Mouse (Mus musculus) heart, postnatal 4 days (tissue): ENCODE results near the gene Akap6. TPM values are rescaled to one million over a fixed set of nuclear protein-coding genes. Genes with fewer than 3 reads are reported as not detected.

ENCODE experiments used
- DNase-seq: peaks from one replicate; pipeline ENCODE4 v3.0.0; 2021
- total RNA-seq, 2 experiments: library from RNA; stranded (reverse); gene quantifications; 2 replicates each; pipeline ENCODE4 v1.2.3; 2021

The Akap6 gene
- total RNA-seq, 2 experiments from 2014 or later: 118 to 127 TPM

DNA sequence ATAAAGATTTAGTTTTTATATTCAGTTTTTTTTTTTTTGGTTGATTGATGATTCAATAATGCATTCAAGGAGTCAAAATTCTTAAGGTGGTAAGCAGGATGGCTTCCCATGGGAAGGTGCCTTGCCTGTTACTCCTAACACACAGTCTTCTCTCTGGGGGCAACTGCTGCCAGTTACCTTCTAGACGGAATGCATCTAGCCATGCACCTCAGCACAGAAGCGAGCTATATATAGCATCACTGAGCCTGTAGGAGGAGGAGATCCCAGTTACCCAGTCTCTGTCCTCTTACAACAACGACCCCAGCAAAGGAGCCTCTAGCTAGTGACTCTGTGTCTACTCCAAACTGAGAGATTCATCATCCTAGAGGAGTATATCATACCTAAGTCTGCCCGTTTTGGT, 150.1 kb downstream of the Akap6 start:
- DNase-seq: no peak

- DNase-seq: peak; percentile 17
These were observed 151.3 kb downstream of the Akap6 start for GRCm38 (mm10) chr12:52850332-52851036.

DNA sequence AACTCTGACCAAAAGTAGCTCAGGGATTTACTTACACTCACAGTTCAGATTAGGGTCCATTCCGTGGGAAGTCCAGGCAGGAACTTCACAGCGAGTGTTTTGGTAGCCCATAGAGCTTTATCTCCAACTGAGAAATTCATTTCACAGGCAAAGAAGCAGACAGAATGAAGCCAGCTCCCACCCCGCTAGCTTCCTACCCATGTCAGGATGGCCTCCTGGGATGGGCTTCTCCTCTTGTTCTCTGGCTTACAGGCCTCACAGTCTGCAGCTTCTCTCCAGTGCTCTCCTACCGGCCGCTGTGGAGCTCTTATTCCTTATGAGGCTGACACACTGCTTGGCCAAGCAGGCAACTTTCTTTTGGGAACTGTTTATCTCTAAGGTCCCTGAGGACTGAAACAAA, 152.0 kb downstream of the Akap6 start:
- DNase-seq: peak; percentile 58

- peak; percentile 69 for DNase-seq
These were observed 155.1 kb downstream of the Akap6 start for GRCm38 (mm10) chr12:52854236-52854679.

- no peak for DNase-seq
These were observed 156.9 kb downstream of the Akap6 start for GRCm38 (mm10) chr12:52856104-52856503.

GRCm38 (mm10) chr12:52857306-52857705, 158.1 kb downstream of the Akap6 start:
- DNase-seq: no peak

DNA sequence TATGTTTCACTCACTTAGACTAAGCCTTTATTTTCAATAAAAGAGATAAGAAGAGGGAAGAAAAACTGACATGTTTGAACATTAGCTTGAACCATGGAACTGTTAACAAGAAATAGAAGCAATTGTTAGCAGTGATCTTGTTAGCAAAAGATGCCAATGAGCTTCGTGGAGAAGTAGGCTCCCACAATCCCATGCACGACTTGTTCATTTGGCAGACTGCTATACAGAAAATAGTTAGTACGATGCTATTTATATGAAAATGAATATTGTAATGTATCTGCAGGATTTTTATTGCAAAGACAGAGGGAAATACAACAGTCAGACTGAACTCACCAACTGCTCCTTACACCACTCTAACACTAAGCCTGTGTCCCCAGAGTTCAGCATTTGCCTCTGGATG, 162.7 kb downstream of the Akap6 start:
- no peak for DNase-seq

DNA sequence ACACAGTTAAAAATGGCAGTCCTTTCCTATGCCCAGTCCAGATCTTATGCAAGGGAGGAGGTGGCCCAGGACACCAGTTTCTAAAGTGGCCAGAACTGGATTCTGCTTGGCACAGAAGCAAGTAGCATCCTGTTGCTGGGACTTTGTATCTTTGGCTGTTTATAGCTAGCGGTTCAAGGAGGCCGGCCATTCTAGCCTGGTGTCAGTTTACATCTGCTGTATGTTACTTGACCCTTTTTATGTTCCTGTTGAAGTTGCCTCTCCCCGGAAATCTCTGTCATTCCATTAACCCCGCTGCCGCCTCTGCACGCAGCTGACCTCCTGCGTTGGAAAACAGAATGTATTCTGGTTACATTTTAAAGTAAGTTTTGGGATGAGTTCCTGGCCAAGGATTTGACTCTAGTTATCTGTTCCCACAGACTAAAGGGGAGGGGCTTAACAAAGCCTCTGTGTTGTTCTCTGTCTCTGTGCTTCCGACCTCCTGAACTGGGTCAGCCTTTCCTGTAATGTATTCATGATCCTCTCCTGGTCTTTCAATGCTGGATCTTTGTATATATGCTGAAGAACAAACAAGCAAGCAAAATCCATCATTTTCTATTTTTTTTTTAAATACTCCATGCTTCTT, 168.9 kb downstream of the Akap6 start:
- DNase-seq: peak; percentile 53

GRCm38 (mm10) chr12:52871604-52872003, 172.4 kb downstream of the Akap6 start:
- DNase-seq: no peak

GRCm38 (mm10) chr12:52874332-52874923, 175.2 kb downstream of the Akap6 start:
- DNase-seq: no peak

DNA sequence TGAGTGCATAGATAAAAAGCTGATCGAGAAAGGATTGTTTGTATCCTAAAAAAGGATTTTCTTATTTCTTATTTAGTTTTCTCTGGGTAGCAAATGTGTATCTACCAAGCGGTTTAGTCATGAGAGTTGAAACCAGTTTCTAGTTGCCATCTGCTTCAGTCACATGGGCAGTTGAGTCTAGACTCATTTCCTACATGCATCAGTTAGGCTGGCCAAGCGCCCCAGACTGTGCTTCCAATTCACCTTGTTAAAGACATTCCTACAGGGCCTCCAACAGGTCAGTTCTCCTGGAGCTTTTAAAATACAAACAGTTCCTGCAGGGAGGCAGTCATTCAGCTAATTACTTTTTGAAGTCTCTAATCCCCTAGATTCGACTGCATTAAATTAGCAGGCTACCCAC, 176.9 kb downstream of the Akap6 start:
- DNase-seq: no peak

DNA sequence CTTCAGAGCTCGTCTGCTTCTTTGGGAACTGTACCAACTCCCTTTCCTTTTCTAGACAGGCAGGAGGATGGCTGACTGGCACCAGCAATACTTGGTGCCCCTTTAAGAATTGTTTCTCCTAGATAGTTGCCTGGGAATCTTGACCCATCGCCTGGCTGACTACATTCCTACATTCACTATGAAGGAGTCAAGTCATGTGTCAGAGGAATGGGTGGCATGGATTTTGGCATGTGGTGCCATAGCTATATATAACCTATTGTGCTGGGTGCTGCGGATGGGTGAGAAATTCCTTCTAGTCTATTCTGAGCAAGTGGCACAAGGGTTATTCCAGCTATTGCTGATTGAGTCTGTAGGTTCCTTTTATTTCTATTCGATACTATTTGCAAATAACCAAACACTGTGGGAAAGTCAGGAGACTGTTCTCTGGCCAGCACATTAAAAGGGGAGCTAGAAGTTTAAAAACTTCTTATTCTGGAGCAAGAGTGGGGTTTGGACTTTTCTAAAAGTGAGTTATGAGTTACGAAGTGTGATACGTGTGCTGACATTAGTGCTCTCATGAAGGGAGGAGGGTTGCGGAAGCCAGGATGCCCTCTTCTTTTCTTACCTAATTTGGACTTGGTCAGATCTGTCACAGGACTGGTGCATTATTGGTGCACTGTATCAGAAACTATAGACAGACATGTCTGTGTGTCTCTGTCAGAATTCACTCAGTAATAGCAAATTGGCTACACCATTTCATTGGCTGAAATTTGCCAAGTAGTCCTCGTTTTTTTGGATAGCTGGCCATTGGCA, 178.0 kb downstream of the Akap6 start:
- peak; percentile 62 for DNase-seq

- peak; percentile 70 for DNase-seq
These were observed 180.1 kb downstream of the Akap6 start for GRCm38 (mm10) chr12:52879324-52879723.

DNA sequence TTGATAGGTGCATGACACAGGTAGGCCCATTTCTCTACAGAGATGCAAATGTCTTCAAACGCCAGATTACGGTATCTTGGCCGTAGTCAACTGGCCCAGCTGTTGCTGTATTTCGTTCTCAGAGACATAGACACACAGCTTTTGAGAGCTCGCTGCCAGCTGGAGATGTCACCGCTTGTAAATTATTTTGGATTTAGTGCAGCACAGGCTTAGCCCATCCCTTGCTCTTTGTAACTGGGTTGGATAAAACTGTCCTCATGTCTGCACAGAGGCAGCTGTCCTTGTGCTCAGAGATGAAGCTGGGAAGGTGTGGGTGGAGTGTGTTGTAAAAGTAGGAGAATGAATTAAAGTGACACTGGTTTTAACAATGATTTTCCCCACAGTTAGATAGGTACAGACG, 193.3 kb downstream of the Akap6 start:
- DNase-seq: no peak

GRCm38 (mm10) chr12:52893656-52894405, 194.6 kb downstream of the Akap6 start:
- DNase-seq: peak; percentile 54

GRCm38 (mm10) chr12:52895672-52896460, 196.7 kb downstream of the Akap6 start:
- DNase-seq: peak; percentile 76

GRCm38 (mm10) chr12:52896785-52897184, 197.6 kb downstream of the Akap6 start:
- DNase-seq: peak; percentile 75

DNA sequence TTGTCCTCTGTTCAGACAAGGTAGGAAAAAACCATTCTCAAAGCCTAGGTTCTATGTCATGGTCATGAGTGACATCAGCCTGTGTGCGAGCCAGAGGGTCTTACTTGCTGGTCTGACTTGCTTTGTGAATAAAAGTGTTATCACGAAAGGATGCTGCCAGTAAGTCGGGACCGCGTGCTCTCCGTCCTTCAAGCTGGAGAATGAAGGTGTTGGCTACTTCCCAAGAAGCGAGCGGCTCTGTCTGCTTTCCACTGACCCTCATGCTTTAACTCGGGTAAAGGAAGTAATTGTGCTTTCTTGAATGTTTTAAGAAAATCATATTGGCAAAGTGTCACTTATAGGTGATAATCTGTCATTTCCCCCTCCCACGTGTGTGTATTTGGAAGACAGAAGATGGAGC, 198.9 kb downstream of the Akap6 start:
- DNase-seq: peak; percentile 38

DNA sequence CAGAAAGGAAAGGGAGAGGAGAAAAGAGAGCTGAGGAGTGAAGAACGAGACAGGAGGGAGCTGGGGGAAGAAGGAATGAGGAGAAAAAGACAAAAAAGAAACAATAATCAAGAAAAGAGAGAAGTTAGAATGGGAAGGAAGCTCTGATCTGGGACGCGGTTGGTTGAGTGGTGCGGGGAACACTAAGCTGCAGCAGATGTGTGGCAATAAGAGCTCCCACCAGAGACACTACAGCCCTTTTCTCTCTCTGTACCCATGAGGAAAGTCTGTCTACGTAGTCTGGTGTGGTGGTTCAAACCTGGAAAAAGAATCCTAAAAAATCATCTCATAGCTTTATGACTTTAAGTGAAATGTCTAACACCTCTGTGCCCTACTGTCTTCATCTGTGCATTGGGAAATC, 204.9 kb downstream of the Akap6 start:
- no peak for DNase-seq

GRCm38 (mm10) chr12:52908448-52909066, 209.4 kb downstream of the Akap6 start:
- DNase-seq: no peak

DNA sequence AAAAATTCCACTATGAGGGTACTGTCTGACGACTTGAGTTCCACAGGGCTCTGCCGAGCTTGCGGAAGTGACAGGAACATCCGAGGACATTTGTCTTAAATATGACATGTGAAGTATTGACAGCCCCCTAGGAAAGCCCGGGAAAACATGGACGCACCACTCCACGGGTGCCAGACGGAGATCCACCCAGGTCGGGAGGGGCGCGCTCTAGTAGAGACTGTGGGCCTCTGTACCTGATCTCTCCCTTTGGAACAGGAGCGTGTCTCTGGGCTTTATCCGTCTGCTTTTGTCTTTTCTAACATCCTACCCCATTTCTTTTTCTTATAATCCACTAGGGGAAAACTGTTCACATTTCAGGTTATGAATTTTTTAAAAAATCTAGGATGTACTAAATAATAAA, 211.2 kb downstream of the Akap6 start:
- no peak for DNase-seq
